Mouse (Mus musculus) MEL (cell line): ENCODE measurements at regions not wholly inside any gene's neighbourhood (a gene's known extent, or its start where the extent isn't known, plus 50 kb on each side); places are given as distances from the start of the nearest gene placed in this dataset.

Experiments
- DNase-seq: peaks from one replicate; pipeline ENCODE4 v3.0.0; 2011; ENCODE audit warnings: low read depth, low spot score
- H3K27ac ChIP-seq: 2 replicates; pipeline ENCODE4 v1.5.1; 2012; ENCODE audit warnings: low read depth, mild to moderate bottlenecking, control low read depth, low read length, moderate library complexity; ENCODE audit not compliant: control insufficient read depth
- H3K27me3 ChIP-seq, 2 experiments: fragments of 150-350 bp in 1 of 2; sonication (generic) in 1 of 2; 2 replicates each; pipeline ENCODE4 v1.6.1; 2012; ENCODE audit warnings: low read length in 2 of 2, mild to moderate bottlenecking in 2 of 2, improper control_type of control experiment in 1 of 2, moderate library complexity in 1 of 2; ENCODE audit not compliant: insufficient read depth in 2 of 2, control insufficient read depth in 1 of 2
- H3K36me3 ChIP-seq, 2 experiments: 2 replicates each; pipeline ENCODE4 v1.6.1; 2012 to 2014; ENCODE audit warnings: low read length in 2 of 2, improper control_type of control experiment in 1 of 2, inconsistent platforms in 1 of 2, mild to moderate bottlenecking in 1 of 2; ENCODE audit not compliant: insufficient read depth in 2 of 2, control insufficient read depth in 1 of 2
- H3K4me1 ChIP-seq, 2 experiments: fragments of 150-350 bp in 1 of 2; sonication (generic) in 1 of 2; 2 replicates each; pipeline ENCODE4 v1.6.1; 2012; ENCODE audit warnings: low read length in 2 of 2, improper control_type of control experiment in 1 of 2, mild to moderate bottlenecking in 1 of 2; ENCODE audit not compliant: insufficient read depth in 2 of 2, control insufficient read depth in 1 of 2
- H3K4me3 ChIP-seq, 2 experiments: fragments of 150-350 bp in 1 of 2; sonication (generic) in 1 of 2; 2 replicates each; pipeline ENCODE4 v1.5.1; 2012; ENCODE audit warnings: low read depth in 2 of 2, low read length in 2 of 2, mild to moderate bottlenecking in 2 of 2, moderate library complexity in 2 of 2, control low read depth in 1 of 2, improper control_type of control experiment in 1 of 2; ENCODE audit not compliant: control insufficient read depth in 1 of 2, insufficient read depth in 1 of 2
- H3K79me2 ChIP-seq: 2 replicates; pipeline ENCODE4 v1.6.1; 2012; ENCODE audit warnings: mild to moderate bottlenecking, low read length, moderate library complexity; ENCODE audit not compliant: control insufficient read depth, poor library complexity, insufficient read depth
- H3K9ac ChIP-seq: 2 replicates; pipeline ENCODE4 v1.6.1; 2012; ENCODE audit warnings: low read depth, mild to moderate bottlenecking, control low read depth, low read length, moderate library complexity; ENCODE audit not compliant: control insufficient read depth, poor library complexity, severe bottlenecking
- H3K9me3 ChIP-seq: fragments of 150-350 bp; sonication (generic); replicated peaks from 2 replicates; pipeline ENCODE4 v1.6.1; 2012; ENCODE audit warnings: mild to moderate bottlenecking, low read length, improper control_type of control experiment, moderate library complexity; ENCODE audit not compliant: insufficient read depth
- BHLHE40 ChIP-seq: IDR thresholded peaks from 2 replicates; pipeline ENCODE4 v1.6.1; 2012; ENCODE audit warnings: low read depth, mild to moderate bottlenecking, inconsistent platforms, low read length, improper control_type of control experiment, borderline replicate concordance
- CHD1 ChIP-seq: IDR thresholded peaks from 2 replicates; pipeline ENCODE4 v1.6.1; 2012; ENCODE audit warnings: low read depth, mild to moderate bottlenecking, inconsistent platforms, low read length, improper control_type of control experiment
- CHD2 ChIP-seq: IDR thresholded peaks from 2 replicates; pipeline ENCODE4 v1.6.1; 2011; ENCODE audit warnings: low read length, improper control_type of control experiment
- CTCF ChIP-seq, 3 experiments: IDR thresholded peaks in 2 of 3; conservative IDR thresholded peaks in 1 of 3; 2 replicates each; pipeline ENCODE4 v1.5.1; 2011 to 2012; ENCODE audit warnings: low read length in 3 of 3, low read depth in 2 of 3, mild to moderate bottlenecking in 2 of 3, improper control_type of control experiment in 1 of 3, inconsistent platforms in 1 of 3, mixed read lengths in 1 of 3, moderate library complexity in 1 of 3; ENCODE audit not compliant: control insufficient read depth in 1 of 3, insufficient read depth in 1 of 3, poor library complexity in 1 of 3, severe bottlenecking in 1 of 3
- E2F4 ChIP-seq: IDR thresholded peaks from 2 replicates; pipeline ENCODE4 v1.6.1; 2011; ENCODE audit warnings: low read depth, low read length, improper control_type of control experiment, borderline replicate concordance
- ELF1 ChIP-seq: IDR thresholded peaks from 2 replicates; pipeline ENCODE4 v1.6.1; 2014; ENCODE audit warnings: low read depth, mild to moderate bottlenecking, inconsistent platforms, low read length, improper control_type of control experiment, moderate library complexity
- EP300 ChIP-seq, 2 experiments: IDR thresholded peaks; 2 replicates each; pipeline ENCODE4 v1.6.1; 2011; ENCODE audit warnings: improper control_type of control experiment in 2 of 2, low read length in 2 of 2, low read depth in 1 of 2, mild to moderate bottlenecking in 1 of 2
- GABPA ChIP-seq: IDR thresholded peaks from 2 replicates; pipeline ENCODE4 v1.6.1; 2012; ENCODE audit warnings: low read depth, mild to moderate bottlenecking, inconsistent platforms, low read length, improper control_type of control experiment, moderate library complexity
- GATA1 ChIP-seq: IDR thresholded peaks from 2 replicates; pipeline ENCODE4 v1.6.1; 2011; ENCODE audit warnings: low read depth, low read length, improper control_type of control experiment
- HCFC1 ChIP-seq: IDR thresholded peaks from 2 replicates; pipeline ENCODE4 v1.6.1; 2012; ENCODE audit warnings: low read depth, mild to moderate bottlenecking, inconsistent platforms, low read length, improper control_type of control experiment, moderate library complexity
- MAFK ChIP-seq: IDR thresholded peaks from 2 replicates; pipeline ENCODE4 v1.6.1; 2011; ENCODE audit warnings: low read depth, mild to moderate bottlenecking, low read length, improper control_type of control experiment, borderline replicate concordance
- MAX ChIP-seq: IDR thresholded peaks from 2 replicates; pipeline ENCODE4 v1.6.1; 2011; ENCODE audit warnings: low read length, improper control_type of control experiment
- MAZ ChIP-seq: IDR thresholded peaks from 2 replicates; pipeline ENCODE4 v1.6.1; 2012; ENCODE audit warnings: low read depth, mild to moderate bottlenecking, inconsistent platforms, low read length, improper control_type of control experiment
- MXI1 ChIP-seq: IDR thresholded peaks from 2 replicates; pipeline ENCODE4 v1.6.1; 2011; ENCODE audit warnings: mild to moderate bottlenecking, low read depth, low read length, improper control_type of control experiment
- MYB ChIP-seq: IDR thresholded peaks from 2 replicates; pipeline ENCODE4 v1.6.1; 2011; ENCODE audit warnings: mild to moderate bottlenecking, low read depth, low read length, improper control_type of control experiment
- MYC ChIP-seq: IDR thresholded peaks from 2 replicates; pipeline ENCODE4 v1.6.1; 2011; ENCODE audit warnings: low read depth, mild to moderate bottlenecking, low read length, improper control_type of control experiment, moderate library complexity
- NELFE ChIP-seq: IDR thresholded peaks from 2 replicates; pipeline ENCODE4 v1.6.1; 2011; ENCODE audit warnings: low read depth, low read length, improper control_type of control experiment
- POLR2A ChIP-seq, 2 experiments: IDR thresholded peaks; 2 replicates each; pipeline ENCODE4 v1.6.1; 2011 to 2012; ENCODE audit warnings: low read length in 2 of 2, mild to moderate bottlenecking in 2 of 2, control low read depth in 1 of 2, improper control_type of control experiment in 1 of 2, low read depth in 1 of 2, moderate library complexity in 1 of 2; ENCODE audit not compliant: control insufficient read depth in 1 of 2, insufficient read depth in 1 of 2, poor library complexity in 1 of 2
- POLR2AphosphoS2 ChIP-seq: IDR thresholded peaks from 2 replicates; pipeline ENCODE4 v1.6.1; 2011; ENCODE audit warnings: low read length, improper control_type of control experiment
- POLR2AphosphoS5 ChIP-seq: IDR thresholded peaks from 2 replicates; pipeline ENCODE4 v1.6.1; 2012; ENCODE audit warnings: low read depth, borderline replicate concordance, mild to moderate bottlenecking, inconsistent platforms, low read length, moderate library complexity, mixed read lengths
- RAD21 ChIP-seq: IDR thresholded peaks from 2 replicates; pipeline ENCODE4 v1.6.1; 2011; ENCODE audit warnings: mild to moderate bottlenecking, low read depth, low read length, improper control_type of control experiment
- SMC3 ChIP-seq: IDR thresholded peaks from 2 replicates; pipeline ENCODE4 v1.6.1; 2011; ENCODE audit warnings: low read depth, low read length, improper control_type of control experiment
- TAL1 ChIP-seq: IDR thresholded peaks from 2 replicates; pipeline ENCODE4 v1.6.1; 2012; ENCODE audit warnings: mild to moderate bottlenecking, inconsistent platforms, low read length, moderate library complexity, mixed read lengths
- TCF12 ChIP-seq: IDR thresholded peaks from 2 replicates; pipeline ENCODE4 v1.6.1; 2014; ENCODE audit warnings: low read depth, mild to moderate bottlenecking, inconsistent platforms, low read length, improper control_type of control experiment, moderate library complexity
- UBTF ChIP-seq: IDR thresholded peaks from 2 replicates; pipeline ENCODE4 v1.6.1; 2012; ENCODE audit warnings: low read depth, mild to moderate bottlenecking, inconsistent platforms, low read length, improper control_type of control experiment, moderate library complexity, borderline replicate concordance; ENCODE audit not compliant: insufficient read depth
- USF2 ChIP-seq, 2 experiments: IDR thresholded peaks; 2 replicates each; pipeline ENCODE4 v1.6.1; 2011 to 2012; ENCODE audit warnings: improper control_type of control experiment in 2 of 2, low read length in 2 of 2, borderline replicate concordance in 1 of 2, inconsistent platforms in 1 of 2, low read depth in 1 of 2, mild to moderate bottlenecking in 1 of 2; ENCODE audit not compliant: insufficient read depth in 1 of 2
- ZKSCAN1 ChIP-seq: IDR thresholded peaks from 2 replicates; pipeline ENCODE4 v1.6.1; 2012; ENCODE audit warnings: low read depth, mild to moderate bottlenecking, inconsistent platforms, low read length, improper control_type of control experiment, moderate library complexity
- ZNF384 ChIP-seq: IDR thresholded peaks from 2 replicates; pipeline ENCODE4 v1.6.1; 2012; ENCODE audit warnings: low read depth, mild to moderate bottlenecking, inconsistent platforms, low read length, improper control_type of control experiment

DNA sequence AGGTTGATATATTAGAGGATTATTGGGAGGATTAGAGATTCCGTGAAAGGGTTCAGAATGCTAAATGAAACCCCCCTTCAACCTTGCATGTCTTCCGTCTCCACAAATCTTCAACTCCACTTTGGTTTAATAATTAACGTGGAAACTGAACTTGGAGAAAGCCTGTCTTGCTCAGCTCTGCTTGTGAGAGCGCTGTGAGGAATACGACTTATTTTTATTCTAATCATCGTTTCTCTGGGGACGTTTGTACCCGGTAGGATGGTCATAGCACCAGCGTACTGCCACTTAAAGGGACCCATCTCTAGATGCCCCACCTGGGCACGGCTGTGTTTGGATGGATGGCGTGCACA, 212.7 kb downstream of the Cdh26 start:
- Histone ChIP-seq H3K36me3 (no peaks in the 10 kb centered on the region), H3K9me3 (no peaks in the 10 kb centered on the region), H3K4me1 (no peaks in the 10 kb centered on the region), H3K27me3 (no peaks in the 10 kb centered on the region), H3K4me3 (no peak overlapping the region), H3K9ac (no peak overlapping the region), H3K79me2 (no peaks in the 10 kb centered on the region), H3K27ac (no peak overlapping the region)
- TF ChIP-seq MYC (no peak), GABPA (no peak), ELF1 (no peak), BHLHE40 (no peak), USF2 (IDR thresholded peaks at IDR 0.05; ENCODE audit: borderline replicate concordance in 1 of 2, insufficient read depth in 1 of 2, low read depth in 1 of 2, low read length in 2 of 2) (no peak), RAD21 (no peak), CHD2 (no peak), CTCF (IDR thresholded peaks at IDR 0.05 in 2 of 3, conservative IDR thresholded peaks at IDR 0.05 in 1 of 3; ENCODE audit: control insufficient read depth in 1 of 3, insufficient read depth in 1 of 3, low read depth in 2 of 3, low read length in 3 of 3, poor library complexity in 1 of 3, severe bottlenecking in 1 of 3) (no peak), MAFK (no peak), MAZ (no peak), MYB (no peak), EP300 (IDR thresholded peaks at IDR 0.05; ENCODE audit: low read depth in 1 of 2, low read length in 2 of 2) (no peak), MAX (no peak), CHD1 (no peak), POLR2AphosphoS5 (no peak)
- DNase-seq: no peak

DNA sequence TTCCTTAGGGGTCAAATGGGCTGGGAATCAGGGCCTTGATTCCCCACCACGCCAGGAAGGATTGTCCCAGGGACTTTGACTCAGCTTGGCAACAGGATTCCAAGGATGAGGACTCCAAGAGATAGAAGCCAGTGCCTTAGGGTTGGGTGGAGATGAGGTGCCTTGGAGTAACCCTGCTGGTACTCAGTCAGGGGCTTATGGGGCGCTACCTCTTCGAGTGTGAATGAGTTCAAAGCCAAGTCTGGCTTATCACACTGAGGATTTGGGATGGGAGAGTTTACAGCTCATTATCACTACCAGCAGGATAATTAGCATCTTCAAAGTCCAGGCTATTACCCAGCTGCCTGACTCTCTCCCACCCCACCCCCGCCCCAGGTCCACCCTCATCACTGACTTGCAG, 213.5 kb downstream of the Cdh26 start:
- no peaks in the 10 kb centered on the region for H3K4me1 ChIP-seq
- no peaks in the 10 kb centered on the region for H3K79me2 ChIP-seq
- no peak overlapping the region for H3K4me3 ChIP-seq
- H3K9ac ChIP-seq: no peak overlapping the region
- H3K9me3 ChIP-seq: no peaks in the 10 kb centered on the region
- no peak for TF ChIP-seq POLR2AphosphoS2
- no peak for TF ChIP-seq UBTF
- no peak for TF ChIP-seq MAZ
- TF ChIP-seq POLR2A (IDR thresholded peaks at IDR 0.05; ENCODE audit: control insufficient read depth in 1 of 2, insufficient read depth in 1 of 2, low read depth in 1 of 2, low read length in 2 of 2, poor library complexity in 1 of 2): no peak
- no peak for TF ChIP-seq ZNF384
- no peak for TF ChIP-seq NELFE
- TF ChIP-seq E2F4: no peak
- no peak for TF ChIP-seq SMC3
- TF ChIP-seq CHD2: no peak
- TF ChIP-seq GATA1: no peak
- TF ChIP-seq TAL1: no peak
- no peak for TF ChIP-seq MXI1
- TF ChIP-seq HCFC1: no peak
- no peak for TF ChIP-seq TCF12
- TF ChIP-seq MAFK: no peak
- TF ChIP-seq CTCF (IDR thresholded peaks at IDR 0.05 in 2 of 3, conservative IDR thresholded peaks at IDR 0.05 in 1 of 3; ENCODE audit: control insufficient read depth in 1 of 3, insufficient read depth in 1 of 3, low read depth in 2 of 3, low read length in 3 of 3, poor library complexity in 1 of 3, severe bottlenecking in 1 of 3): no peak
- TF ChIP-seq BHLHE40: no peak
- no peak for TF ChIP-seq MYB
- no peak for TF ChIP-seq ZKSCAN1
- no peaks in the 10 kb centered on the region for H3K36me3 ChIP-seq
- H3K27ac ChIP-seq: no peak overlapping the region
- DNase-seq: no peak
- no peaks in the 10 kb centered on the region for H3K27me3 ChIP-seq
